Mouse (Mus musculus): ENCODE measurements around the gene Nr1d2. TPM values are rescaled to one million over a fixed set of nuclear protein-coding genes. Genes with fewer than 3 reads are reported as not detected.
"Not testable (repeated sequence)": the region's sequence is repeated elsewhere in the genome, so short reads cannot be mapped to it uniquely, and the experiment has no call there.

The Nr1d2 gene
- total and polyA plus RNA-seq, 3 experiments = 4.5 to 8.4 (median 6.8) TPM

GRCm38 (mm10) chr14:18225431-18225830 lies 13.5 kb downstream of the Nr1d2 start:
- in situ Hi-C loops (cut with MboI; ENCODE audit: low pct_ligation_motif_present, low pct_unique_long_range_greater_than_20kb, low sequenced_read_pairs); H3K27ac ChIP-seq (ENCODE audit: insufficient read depth, low read depth); H3K4me1 ChIP-seq (ENCODE audit: control insufficient read depth in 1 of 2, insufficient read depth in 2 of 2); H3K36me3 ChIP-seq (replicated peaks in 1 of 2; ENCODE audit: control insufficient read depth in 1 of 2, insufficient read depth in 1 of 2, low read length in 1 of 2); dilution Hi-C loops (cut with MboI; ENCODE audit: extremely low pct_ligation_motif_present, extremely low pct_unique_long_range_greater_than_20kb, low sequenced_read_pairs); H3K9ac ChIP-seq (ENCODE audit: insufficient read depth, low read depth); DNase-seq (ENCODE audit: extremely low read depth); H3K4me2 ChIP-seq (ENCODE audit: insufficient read depth, low read depth, poor library complexity, severe bottlenecking); H3K4me3 ChIP-seq (replicated peaks in 1 of 3; ENCODE audit: low read depth in 2 of 3, low read length in 2 of 3, poor library complexity in 1 of 3); H3K79me2 ChIP-seq (replicated peaks; ENCODE audit: control insufficient read depth, extremely low read depth, insufficient read depth, poor library complexity, severe bottlenecking); H3K9me3 ChIP-seq (replicated peaks; ENCODE audit: low read length); H3K27me3 ChIP-seq (replicated peaks): not testable (repeated sequence)

- H3K4me1 ChIP-seq (ENCODE audit: control insufficient read depth in 1 of 2, insufficient read depth in 2 of 2) = peaks cover 0 to 12% of the 10 kb centered on the region in 2 experiments; a peak in 2 of 4 replicates
- H3K27ac ChIP-seq (ENCODE audit: insufficient read depth, low read depth) = no peak overlapping the region
- dilution Hi-C loops (cut with MboI; ENCODE audit: extremely low pct_ligation_motif_present, extremely low pct_unique_long_range_greater_than_20kb, low sequenced_read_pairs) = no loop called here
- no peaks in the 10 kb centered on the region for H3K9me3 ChIP-seq (replicated peaks; ENCODE audit: low read length)
- DNase-seq (ENCODE audit: extremely low read depth) = no peak
- H3K4me2 ChIP-seq (ENCODE audit: insufficient read depth, low read depth, poor library complexity, severe bottlenecking) = no peak overlapping the region
- H3K9ac ChIP-seq (ENCODE audit: insufficient read depth, low read depth) = no peak overlapping the region
- TF ChIP-seq RAD21 (IDR thresholded peaks at IDR 0.05; ENCODE audit: low read depth, low read length) (no peak), KAT2A (IDR thresholded peaks at IDR 0.05; ENCODE audit: insufficient replicate concordance, low read length) (no peak), SIN3A (IDR thresholded peaks at IDR 0.05; ENCODE audit: low read length) (no peak), MYC (IDR thresholded peaks at IDR 0.05; ENCODE audit: low read depth, low read length) (no peak), EP300 (IDR thresholded peaks at IDR 0.05; ENCODE audit: low read length) (no peak), POLR2AphosphoS2 (IDR thresholded peaks at IDR 0.05; ENCODE audit: low read depth, low read length) (no peak), E2F4 (IDR thresholded peaks at IDR 0.05; ENCODE audit: insufficient replicate concordance, low read depth, low read length) (no peak), USF1 (IDR thresholded peaks at IDR 0.05; ENCODE audit: low read depth, low read length) (no peak), UBTF (IDR thresholded peaks at IDR 0.05; ENCODE audit: low read depth, low read length) (no peak), MAX (IDR thresholded peaks at IDR 0.05; ENCODE audit: low read length) (no peak), TCF12 (IDR thresholded peaks at IDR 0.05; ENCODE audit: low read depth, low read length) (no peak), ZMIZ1 (IDR thresholded peaks at IDR 0.05; ENCODE audit: low read depth, low read length) (no peak), POLR2A (IDR thresholded peaks at IDR 0.05; ENCODE audit: low read depth, low read length) (no peak), TBP (conservative IDR thresholded peaks at IDR 0.05; ENCODE audit: low read depth, low read length) (no peak), NRF1 (IDR thresholded peaks at IDR 0.05; ENCODE audit: low read depth, low read length) (no peak)
- H3K36me3 ChIP-seq (replicated peaks in 1 of 2; ENCODE audit: control insufficient read depth in 1 of 2, insufficient read depth in 1 of 2, low read length in 1 of 2) = no peaks in the 10 kb centered on the region
- H3K79me2 ChIP-seq (replicated peaks; ENCODE audit: control insufficient read depth, extremely low read depth, insufficient read depth, poor library complexity, severe bottlenecking) = no peaks in the 10 kb centered on the region
- in situ Hi-C loops (cut with MboI; ENCODE audit: low pct_ligation_motif_present, low pct_unique_long_range_greater_than_20kb, low sequenced_read_pairs) = no loop called here
- no peak overlapping the region for H3K4me3 ChIP-seq (replicated peaks in 1 of 3; ENCODE audit: low read depth in 2 of 3, low read length in 2 of 3, poor library complexity in 1 of 3)
- H3K27me3 ChIP-seq (replicated peaks) = no peaks in the 10 kb centered on the region
These were observed 16.9 kb downstream of the Nr1d2 start for GRCm38 (mm10) chr14:18221977-18222376.

DNA sequence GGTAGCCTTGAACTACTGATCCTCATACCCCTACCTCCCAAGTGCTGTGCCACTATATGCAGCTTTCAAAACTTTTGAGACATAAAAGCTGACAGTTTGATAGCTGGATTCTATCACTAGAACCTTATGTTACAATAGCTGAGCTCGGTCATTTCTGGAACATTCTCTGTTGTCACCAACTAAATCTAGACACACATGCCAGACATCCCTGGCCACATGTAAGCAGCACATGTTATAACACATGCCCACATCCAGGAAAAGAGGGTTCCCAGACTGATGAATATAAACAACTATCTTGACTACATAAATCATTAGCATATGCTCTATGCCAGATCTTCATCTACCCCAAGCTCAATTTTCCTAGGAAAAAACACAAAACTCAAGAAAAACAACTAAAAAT lies 21.8 kb downstream of the Nr1d2 start:
- Histone ChIP-seq H3K36me3 (replicated peaks in 1 of 2; ENCODE audit: control insufficient read depth in 1 of 2, insufficient read depth in 1 of 2, low read length in 1 of 2) (peaks cover 0 to 2% of the 10 kb centered on the region in 2 experiments), H3K4me3 (replicated peaks in 1 of 3; ENCODE audit: low read depth in 2 of 3, low read length in 2 of 3, poor library complexity in 1 of 3) (no peak overlapping the region), H3K4me2 (ENCODE audit: insufficient read depth, low read depth, poor library complexity, severe bottlenecking) (no peak overlapping the region), H3K9ac (ENCODE audit: insufficient read depth, low read depth) (no peak overlapping the region), H3K79me2 (replicated peaks; ENCODE audit: control insufficient read depth, extremely low read depth, insufficient read depth, poor library complexity, severe bottlenecking) (no peaks in the 10 kb centered on the region), H3K4me1 (ENCODE audit: control insufficient read depth in 1 of 2, insufficient read depth in 2 of 2) (peaks cover 0 to 5% of the 10 kb centered on the region in 2 experiments; a peak in 2 of 4 replicates), H3K27ac (ENCODE audit: insufficient read depth, low read depth) (no peak overlapping the region), H3K27me3 (replicated peaks) (no peaks in the 10 kb centered on the region), H3K9me3 (replicated peaks; ENCODE audit: low read length) (no peaks in the 10 kb centered on the region)
- dilution Hi-C loops (cut with MboI; ENCODE audit: extremely low pct_ligation_motif_present, extremely low pct_unique_long_range_greater_than_20kb, low sequenced_read_pairs) = no loop called here
- TF ChIP-seq MAX (IDR thresholded peaks at IDR 0.05; ENCODE audit: low read length) = no peak
- TF ChIP-seq GABPA (IDR thresholded peaks at IDR 0.05; ENCODE audit: insufficient replicate concordance, low read depth, low read length) = no peak
- TF ChIP-seq IRF4 (IDR thresholded peaks at IDR 0.05; ENCODE audit: low read depth, low read length) = no peak
- in situ Hi-C loops (cut with MboI; ENCODE audit: low pct_ligation_motif_present, low pct_unique_long_range_greater_than_20kb, low sequenced_read_pairs) = loop anchor here (5.0 to 10.0 kb wide), 2 partner anchors 70 to 248 kb away; no protein-coding TSS in a partner anchor
- no peak for DNase-seq (ENCODE audit: extremely low read depth)

All from CH12.LX (cell line).